Mouse (Mus musculus) embryonic facial prominence, embryonic 14.5 days (tissue): ENCODE results near the gene Ttc22. TPM values are rescaled to one million over a fixed set of nuclear protein-coding genes. Genes with fewer than 3 reads are reported as not detected.

ENCODE experiments used
- ATAC-seq: fragments of 200-750 bp; cut with Nextera tagmentation; 2 replicates; pipeline ENCODE4 v1.8.0; 2017; ENCODE audit warnings: low read depth, moderate number of reproducible peaks, moderate TSS enrichment
- DNase-seq: peaks from one replicate; pipeline ENCODE4 v3.0.0-alpha.2; 2015; ENCODE audit warnings: low spot score
- H3K27ac ChIP-seq: fragments of 300-500 bp; sonication (generic); replicated peaks from 2 replicates; pipeline ENCODE4 v1.5.1; 2014; ENCODE audit warnings: low read depth, mild to moderate bottlenecking, low read length, moderate library complexity
- H3K27me3 ChIP-seq: fragments of 300-500 bp; sonication (generic); replicated peaks from 2 replicates; pipeline ENCODE4 v1.6.1; 2014; ENCODE audit warnings: low read length; ENCODE audit not compliant: control insufficient read depth, insufficient read depth
- H3K36me3 ChIP-seq: fragments of 300-500 bp; sonication (generic); 2 replicates; pipeline ENCODE4 v1.6.1; 2014; ENCODE audit warnings: low read length, mixed read lengths; ENCODE audit not compliant: control insufficient read depth, insufficient read depth
- H3K4me1 ChIP-seq: fragments of 300-500 bp; sonication (generic); 2 replicates; pipeline ENCODE4 v1.6.1; 2014; ENCODE audit warnings: antibody characterized with exemption, low read length; ENCODE audit not compliant: control insufficient read depth, insufficient read depth
- H3K4me2 ChIP-seq: fragments of 300-500 bp; sonication (generic); 2 replicates; pipeline ENCODE4 v1.6.1; 2014; ENCODE audit warnings: low read depth, mild to moderate bottlenecking, low read length, moderate library complexity, mixed read lengths
- H3K4me3 ChIP-seq: fragments of 300-500 bp; sonication (generic); 2 replicates; pipeline ENCODE4 v1.5.1; 2014; ENCODE audit warnings: low read depth, mild to moderate bottlenecking, low read length
- H3K9ac ChIP-seq: fragments of 300-500 bp; sonication (generic); 2 replicates; pipeline ENCODE4 v1.6.1; 2014; ENCODE audit warnings: low read depth, mild to moderate bottlenecking, low read length, moderate library complexity, mixed read lengths
- H3K9me3 ChIP-seq: fragments of 300-500 bp; sonication (generic); 2 replicates; pipeline ENCODE4 v1.6.1; 2016; ENCODE audit warnings: low read length; ENCODE audit not compliant: control insufficient read depth
- WGBS: fragments of 180-500 bp; shearing (Covaris S2); extraction: QIAGEN DNeasy Blood & Tissue Kit; methylation state at CpG from one replicate; pipeline ENCODE4 v1.1.7; 2014; 5-methylcytosine and 5-hydroxymethylcytosine counted together
- polyA plus RNA-seq: library from polyadenylated mRNA; unstranded; fragments of >200 nt; fragmentation: Nextera tagmentation; extraction: Ambion mirVana; gene quantifications from 2 replicates; pipeline ENCODE4 v1.2.1, GENCODE M21; 2014

Ttc22 gene
- polyA plus RNA-seq, 1 experiment from 2014 or later = 3.5 TPM

DNA sequence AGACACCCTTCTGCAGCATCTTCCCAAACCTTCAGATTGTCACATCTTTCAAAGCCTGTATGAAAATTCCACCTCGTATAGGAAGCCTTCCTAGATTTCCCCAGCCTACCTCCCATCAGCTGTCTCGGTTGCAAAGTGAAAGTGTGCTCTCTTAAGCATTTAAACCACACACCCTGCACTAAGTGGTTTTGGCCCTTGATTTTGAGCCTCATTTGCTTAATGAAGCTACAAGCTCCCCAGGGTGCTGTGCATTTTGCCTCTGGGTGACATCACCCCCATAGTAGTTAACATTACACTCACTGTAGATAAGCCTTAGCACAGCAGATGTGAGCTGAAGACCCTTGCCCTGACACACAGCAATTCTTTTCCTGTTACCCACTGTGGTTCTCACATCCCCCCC, 58.7 kb downstream of the Ttc22 start:
- DNase-seq (no peak), ATAC-seq (no peak)
- Histone ChIP-seq H3K36me3 (peaks cover 11% of the 10 kb centered on the region), H3K4me3 (no peak overlapping the region), H3K4me1 (peaks cover 6% of the 10 kb centered on the region; the same call in 1 of the 2 replicates), H3K27ac (no peak overlapping the region), H3K27me3 (no peaks in the 10 kb centered on the region), H3K9ac (no peak overlapping the region), H3K4me2 (no peak overlapping the region), H3K9me3 (no peaks in the 10 kb centered on the region)
- WGBS = 54% methylated on average over 2 of the region's 2 CpGs

DNA sequence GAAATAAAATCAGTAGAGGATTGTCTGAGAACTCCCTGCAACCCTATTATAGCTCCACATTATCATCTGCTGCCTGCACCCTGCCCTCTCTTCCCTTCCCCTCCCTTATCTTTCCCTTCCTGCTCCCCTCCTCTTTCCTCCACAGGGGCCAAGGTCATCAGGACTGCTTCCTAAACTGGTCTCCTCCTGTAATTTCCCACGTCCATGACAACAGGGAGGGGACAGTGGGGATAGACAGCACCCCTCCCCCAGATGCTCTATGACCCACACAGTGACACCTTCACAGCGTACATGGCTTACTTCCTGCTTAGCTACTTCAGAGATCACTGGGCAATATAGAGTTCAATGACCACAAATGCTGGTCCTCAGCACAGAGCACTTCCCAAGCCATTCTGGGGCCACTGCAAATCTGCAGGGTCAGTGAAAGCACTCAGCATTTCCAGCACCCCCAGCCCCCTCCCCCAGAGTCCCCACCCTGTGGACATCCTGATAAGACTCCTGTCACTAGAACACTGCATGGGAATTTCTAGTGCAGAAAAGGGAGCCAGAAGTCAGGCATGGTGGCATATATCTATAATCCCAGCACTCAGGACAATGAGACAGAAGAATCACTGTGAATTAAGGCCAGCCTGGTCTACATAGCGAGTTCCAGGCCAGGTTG, 66.5 kb downstream of the Ttc22 start:
- Histone ChIP-seq H3K4me2 (no peak overlapping the region), H3K27ac (no peak overlapping the region), H3K36me3 (no peaks in the 10 kb centered on the region), H3K4me3 (no peak overlapping the region), H3K9ac (no peak overlapping the region), H3K9me3 (no peaks in the 10 kb centered on the region), H3K4me1 (no peaks in the 10 kb centered on the region), H3K27me3 (no peaks in the 10 kb centered on the region)
- ATAC-seq (no peak), DNase-seq (no peak)
- WGBS = 45% methylated on average over 3 of the region's 3 CpGs

Other genes starting within 250 kb of the Ttc22 start
- 4.5 and 4.9 TPM in 2 replicates for gene Pcsk9, start 158.1 kb upstream of the Ttc22 start, polyA plus RNA-seq
- 0.15 TPM in 1 of 2 replicates, not detected in the other for gene Bsnd, start 130.1 kb upstream of the Ttc22 start, polyA plus RNA-seq
- gene Dhcr24, start 61.4 kb upstream of the Ttc22 start, polyA plus RNA-seq = 14.8 and 17.9 TPM in 2 replicates
- gene Lexm, start 5.2 kb upstream of the Ttc22 start, polyA plus RNA-seq = not detected in 2 replicates
- 12.2 and 12.4 TPM in 2 replicates for gene Pars2, start 28.6 kb downstream of the Ttc22 start, polyA plus RNA-seq
- gene Ttc4, start 56.5 kb downstream of the Ttc22 start, polyA plus RNA-seq = 71.2 and 80.9 TPM in 2 replicates
- 0.24 and 0.84 TPM in 2 replicates for gene Mroh7, start 108.5 kb downstream of the Ttc22 start, polyA plus RNA-seq
- 0.17 and 0.49 TPM in 2 replicates for gene Fam151a, start 111.5 kb downstream of the Ttc22 start, polyA plus RNA-seq
- 4.1 and 4.2 TPM in 2 replicates for gene Acot11, start 182.6 kb downstream of the Ttc22 start, polyA plus RNA-seq